Mouse (Mus musculus) retina, adult 2 months (tissue): ENCODE measurements around the gene Pglyrp1.

Experiments
- DNase-seq: peaks from one replicate; pipeline ENCODE4 v3.0.0-alpha.2; 2012; ENCODE audit warnings: low read depth, low spot score

Gene Pglyrp1

DNA sequence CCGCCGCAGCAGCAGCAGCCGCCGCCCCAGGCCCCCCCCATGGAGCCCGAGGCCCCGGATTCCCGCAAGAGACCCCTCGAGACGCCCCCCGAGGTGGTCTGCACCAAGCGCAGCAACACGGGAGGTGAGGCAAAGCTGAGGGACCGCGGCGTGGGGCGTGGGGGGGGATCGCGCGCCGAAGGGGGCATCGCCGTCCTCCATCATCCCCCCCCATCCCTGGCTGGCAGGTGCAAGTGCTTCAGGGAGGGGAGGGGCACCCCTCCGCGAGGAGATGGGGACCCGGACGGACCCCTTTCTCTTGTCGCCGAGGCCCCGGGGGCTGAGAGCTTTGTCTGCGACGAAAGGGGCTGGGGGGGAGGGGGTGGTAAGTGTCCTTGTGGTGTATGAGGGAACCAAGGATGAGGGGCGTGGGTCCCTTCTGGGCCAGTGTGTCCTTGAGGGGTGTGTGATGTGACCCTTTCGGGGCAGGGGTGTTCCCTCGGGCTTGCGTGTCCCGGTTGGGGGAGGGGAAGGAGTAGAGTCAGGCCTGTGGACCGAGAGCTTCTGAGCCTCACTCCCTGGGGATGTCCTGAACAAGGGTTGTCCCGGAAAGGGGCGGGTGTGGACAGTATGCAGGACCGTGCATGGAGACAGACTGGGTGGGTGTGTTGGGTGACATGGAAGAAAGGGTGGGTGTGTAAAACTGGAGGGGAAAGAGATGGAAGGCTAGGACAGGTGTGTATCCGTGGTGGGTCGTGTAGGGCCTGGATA is 55.1 kb downstream of the Pglyrp1 start:
- DNase-seq, result no peak

DNA sequence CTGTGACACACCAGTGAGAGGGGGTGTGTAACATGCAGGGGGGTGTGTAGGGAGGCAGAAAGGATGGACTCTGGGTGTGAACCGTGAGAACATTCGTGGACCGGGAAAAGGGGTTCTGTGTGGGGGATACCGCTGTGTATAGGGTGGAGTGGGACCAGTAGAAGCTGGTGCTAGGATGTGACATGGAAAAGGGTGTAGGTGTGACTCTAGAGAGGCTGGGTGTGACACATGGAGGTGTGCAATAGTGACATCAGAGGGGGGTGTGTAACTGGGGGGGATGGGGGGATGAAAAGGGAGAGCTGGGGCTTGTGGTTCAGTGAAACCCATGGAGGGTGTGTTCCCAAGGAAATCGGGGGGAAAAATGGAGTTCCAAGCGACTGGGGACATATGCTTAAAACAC is 55.8 kb downstream of the Pglyrp1 start:
- DNase-seq, result no peak

DNA sequence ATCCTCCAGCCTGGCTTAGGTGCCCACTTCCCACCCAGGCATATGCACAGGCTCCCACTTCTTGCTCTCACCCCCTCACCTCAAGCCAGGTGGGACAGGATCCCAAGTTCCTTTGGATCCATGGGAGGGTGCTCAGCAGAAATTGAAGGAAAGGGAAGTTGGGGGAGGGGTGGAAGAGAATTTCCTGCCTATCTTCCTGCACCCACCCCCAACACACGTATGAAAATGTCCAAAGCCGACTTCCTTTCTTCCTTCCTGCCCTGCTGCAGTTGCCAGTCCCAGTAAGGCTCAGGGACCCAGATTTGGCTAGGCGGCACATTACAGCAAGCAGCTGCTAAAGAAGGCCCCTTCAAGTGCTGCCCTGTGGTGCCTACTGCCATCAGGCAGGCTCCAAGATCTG is 56.6 kb downstream of the Pglyrp1 start:
- DNase-seq, result no peak
